Mouse (Mus musculus): ENCODE measurements around the gene Atf7. TPM values are rescaled to one million over a fixed set of nuclear protein-coding genes. Genes with fewer than 3 reads are reported as not detected.

Gene Atf7
- polyA plus RNA-seq, 1 experiment from 2014 or later, result 22.1 TPM

GRCm38 (mm10) chr15:102515261-102515660 is 110.0 kb downstream of the Atf7 start:
- H3K9me3 ChIP-seq (replicated peaks; ENCODE audit: control insufficient read depth, low read length), result no peaks in the 10 kb centered on the region
- no peak overlapping the region for H3K27ac ChIP-seq (ENCODE audit: low read depth, low read length)
- peaks cover 38% of the 10 kb centered on the region for H3K4me1 ChIP-seq (ENCODE audit: control insufficient read depth, insufficient read depth, low read length)
- H3K4me3 ChIP-seq (ENCODE audit: low read depth, low read length), result no peak overlapping the region
- H3K4me2 ChIP-seq, result no peak overlapping the region
- H3K27me3 ChIP-seq (ENCODE audit: control insufficient read depth, insufficient read depth, low read length), result no peaks in the 10 kb centered on the region
- H3K36me3 ChIP-seq (ENCODE audit: control insufficient read depth, insufficient read depth, low read length), result no peaks in the 10 kb centered on the region
- 88% methylated on average over 2 of the region's 2 CpGs for WGBS (ENCODE audit: insufficient replicate concordance)
- H3K9ac ChIP-seq (ENCODE audit: low read depth, low read length), result no peak overlapping the region
- no peak for ATAC-seq (replicated peaks; ENCODE audit: insufficient number of reproducible peaks, low FRiP score, low TSS enrichment)

GRCm38 (mm10) chr15:102513004-102513403 is 112.3 kb downstream of the Atf7 start:
- Histone ChIP-seq H3K27me3 (ENCODE audit: control insufficient read depth, insufficient read depth, low read length) (no peaks in the 10 kb centered on the region), H3K9ac (ENCODE audit: low read depth, low read length) (no peak overlapping the region), H3K4me3 (ENCODE audit: low read depth, low read length) (no peak overlapping the region), H3K4me1 (ENCODE audit: control insufficient read depth, insufficient read depth, low read length) (peaks cover 37% of the 10 kb centered on the region), H3K4me2 (no peak overlapping the region), H3K9me3 (replicated peaks; ENCODE audit: control insufficient read depth, low read length) (no peaks in the 10 kb centered on the region), H3K36me3 (ENCODE audit: control insufficient read depth, insufficient read depth, low read length) (no peaks in the 10 kb centered on the region), H3K27ac (ENCODE audit: low read depth, low read length) (no peak overlapping the region)
- no peak for ATAC-seq (replicated peaks; ENCODE audit: insufficient number of reproducible peaks, low FRiP score, low TSS enrichment)
- WGBS (ENCODE audit: insufficient replicate concordance), result 75% methylated on average over 3 of the region's 3 CpGs

GRCm38 (mm10) chr15:102512471-102512870 is 112.8 kb downstream of the Atf7 start:
- Histone ChIP-seq H3K27me3 (ENCODE audit: control insufficient read depth, insufficient read depth, low read length) (no peaks in the 10 kb centered on the region), H3K4me2 (no peak overlapping the region), H3K9me3 (replicated peaks; ENCODE audit: control insufficient read depth, low read length) (no peaks in the 10 kb centered on the region), H3K4me3 (ENCODE audit: low read depth, low read length) (no peak overlapping the region), H3K27ac (ENCODE audit: low read depth, low read length) (no peak overlapping the region), H3K9ac (ENCODE audit: low read depth, low read length) (no peak overlapping the region), H3K36me3 (ENCODE audit: control insufficient read depth, insufficient read depth, low read length) (no peaks in the 10 kb centered on the region), H3K4me1 (ENCODE audit: control insufficient read depth, insufficient read depth, low read length) (peaks cover 37% of the 10 kb centered on the region)
- no peak for ATAC-seq (replicated peaks; ENCODE audit: insufficient number of reproducible peaks, low FRiP score, low TSS enrichment)

GRCm38 (mm10) chr15:102512010-102512409 is 113.3 kb downstream of the Atf7 start:
- Histone ChIP-seq H3K9ac (ENCODE audit: low read depth, low read length) (no peak overlapping the region), H3K27ac (ENCODE audit: low read depth, low read length) (peak overlapping the region; percentile 32; the same call in 1 of the 2 replicates), H3K4me1 (ENCODE audit: control insufficient read depth, insufficient read depth, low read length) (peaks cover 37% of the 10 kb centered on the region), H3K4me3 (ENCODE audit: low read depth, low read length) (no peak overlapping the region), H3K4me2 (no peak overlapping the region), H3K36me3 (ENCODE audit: control insufficient read depth, insufficient read depth, low read length) (no peaks in the 10 kb centered on the region), H3K9me3 (replicated peaks; ENCODE audit: control insufficient read depth, low read length) (no peaks in the 10 kb centered on the region), H3K27me3 (ENCODE audit: control insufficient read depth, insufficient read depth, low read length) (no peaks in the 10 kb centered on the region)
- ATAC-seq (replicated peaks; ENCODE audit: insufficient number of reproducible peaks, low FRiP score, low TSS enrichment), result no peak
- 45% methylated on average over 5 of the region's 5 CpGs for WGBS (ENCODE audit: insufficient replicate concordance)

- peak overlapping the region; percentile 77 for H3K27ac ChIP-seq (ENCODE audit: low read depth, low read length)
- WGBS (ENCODE audit: insufficient replicate concordance), result 21% methylated on average over 6 of the region's 6 CpGs
- no peak overlapping the region for H3K9ac ChIP-seq (ENCODE audit: low read depth, low read length)
Measured at GRCm38 (mm10) chr15:102511285-102511833, 113.9 kb downstream of the Atf7 start.

GRCm38 (mm10) chr15:102510590-102511284 is 114.5 kb downstream of the Atf7 start:
- Histone ChIP-seq H3K36me3 (ENCODE audit: control insufficient read depth, insufficient read depth, low read length) (no peaks in the 10 kb centered on the region), H3K4me3 (ENCODE audit: low read depth, low read length) (peak overlapping the region; percentile 66), H3K4me2 (peak overlapping the region; percentile 91), H3K9me3 (replicated peaks; ENCODE audit: control insufficient read depth, low read length) (no peaks in the 10 kb centered on the region), H3K27me3 (ENCODE audit: control insufficient read depth, insufficient read depth, low read length) (no peaks in the 10 kb centered on the region), H3K9ac (ENCODE audit: low read depth, low read length) (peak overlapping the region; percentile 77), H3K4me1 (ENCODE audit: control insufficient read depth, insufficient read depth, low read length) (peaks cover 31% of the 10 kb centered on the region), H3K27ac (ENCODE audit: low read depth, low read length) (peak overlapping the region; percentile 77)
- WGBS (ENCODE audit: insufficient replicate concordance), result 4% methylated on average over 34 of the region's 34 CpGs
- peak; percentile 95 for ATAC-seq (replicated peaks; ENCODE audit: insufficient number of reproducible peaks, low FRiP score, low TSS enrichment)

More at GRCm38 (mm10) chr15:102511285-102511833, 113.9 kb downstream of the Atf7 start:
- H3K4me2 ChIP-seq, result peak overlapping the region; percentile 91
- no peaks in the 10 kb centered on the region for H3K9me3 ChIP-seq (replicated peaks; ENCODE audit: control insufficient read depth, low read length)
- peaks cover 37% of the 10 kb centered on the region for H3K4me1 ChIP-seq (ENCODE audit: control insufficient read depth, insufficient read depth, low read length)
- peak overlapping the region; percentile 66; the same call in 1 of the 2 replicates for H3K4me3 ChIP-seq (ENCODE audit: low read depth, low read length)
- ATAC-seq (replicated peaks; ENCODE audit: insufficient number of reproducible peaks, low FRiP score, low TSS enrichment), result no peak
- no peaks in the 10 kb centered on the region for H3K27me3 ChIP-seq (ENCODE audit: control insufficient read depth, insufficient read depth, low read length)
- no peaks in the 10 kb centered on the region for H3K36me3 ChIP-seq (ENCODE audit: control insufficient read depth, insufficient read depth, low read length)

- Histone ChIP-seq H3K36me3 (ENCODE audit: control insufficient read depth, insufficient read depth, low read length) (no peaks in the 10 kb centered on the region), H3K4me3 (ENCODE audit: low read depth, low read length) (peak overlapping the region; percentile 66), H3K27ac (ENCODE audit: low read depth, low read length) (peak overlapping the region; percentile 77), H3K27me3 (ENCODE audit: control insufficient read depth, insufficient read depth, low read length) (no peaks in the 10 kb centered on the region), H3K9me3 (replicated peaks; ENCODE audit: control insufficient read depth, low read length) (no peaks in the 10 kb centered on the region), H3K4me2 (peak overlapping the region; percentile 91), H3K4me1 (ENCODE audit: control insufficient read depth, insufficient read depth, low read length) (peaks cover 30% of the 10 kb centered on the region), H3K9ac (ENCODE audit: low read depth, low read length) (peak overlapping the region; percentile 77)
- peak; percentile 16; the same call in 1 of the 2 replicates for ATAC-seq (replicated peaks; ENCODE audit: insufficient number of reproducible peaks, low FRiP score, low TSS enrichment)
- 7% methylated on average over 9 of the region's 9 CpGs for WGBS (ENCODE audit: insufficient replicate concordance)
Measured at GRCm38 (mm10) chr15:102510110-102510509, 115.2 kb downstream of the Atf7 start.

GRCm38 (mm10) chr15:102508336-102508735 is 116.9 kb downstream of the Atf7 start:
- no peak overlapping the region for H3K4me3 ChIP-seq (ENCODE audit: low read depth, low read length)
- no peak overlapping the region for H3K4me2 ChIP-seq
- WGBS (ENCODE audit: insufficient replicate concordance), result 79% methylated on average over 3 of the region's 3 CpGs
- no peaks in the 10 kb centered on the region for H3K9me3 ChIP-seq (replicated peaks; ENCODE audit: control insufficient read depth, low read length)
- no peak overlapping the region for H3K27ac ChIP-seq (ENCODE audit: low read depth, low read length)
- ATAC-seq (replicated peaks; ENCODE audit: insufficient number of reproducible peaks, low FRiP score, low TSS enrichment), result no peak
- peaks cover 30% of the 10 kb centered on the region for H3K4me1 ChIP-seq (ENCODE audit: control insufficient read depth, insufficient read depth, low read length)
- no peaks in the 10 kb centered on the region for H3K27me3 ChIP-seq (ENCODE audit: control insufficient read depth, insufficient read depth, low read length)
- peaks cover 12% of the 10 kb centered on the region for H3K36me3 ChIP-seq (ENCODE audit: control insufficient read depth, insufficient read depth, low read length)
- H3K9ac ChIP-seq (ENCODE audit: low read depth, low read length), result no peak overlapping the region

- no peak overlapping the region for H3K4me2 ChIP-seq
- H3K4me3 ChIP-seq (ENCODE audit: low read depth, low read length), result no peak overlapping the region
- H3K4me1 ChIP-seq (ENCODE audit: control insufficient read depth, insufficient read depth, low read length), result peaks cover 29% of the 10 kb centered on the region
- no peak for ATAC-seq (replicated peaks; ENCODE audit: insufficient number of reproducible peaks, low FRiP score, low TSS enrichment)
- no peak overlapping the region for H3K9ac ChIP-seq (ENCODE audit: low read depth, low read length)
- H3K27ac ChIP-seq (ENCODE audit: low read depth, low read length), result no peak overlapping the region
- no peaks in the 10 kb centered on the region for H3K27me3 ChIP-seq (ENCODE audit: control insufficient read depth, insufficient read depth, low read length)
- peaks cover 16% of the 10 kb centered on the region for H3K36me3 ChIP-seq (ENCODE audit: control insufficient read depth, insufficient read depth, low read length)
- H3K9me3 ChIP-seq (replicated peaks; ENCODE audit: control insufficient read depth, low read length), result no peaks in the 10 kb centered on the region
Measured at GRCm38 (mm10) chr15:102507561-102507960, 117.7 kb downstream of the Atf7 start.
